In genomic region chr14:24200771-24201170, GRCm38 (mm10) we compare ENCODE assay signal across 27 mouse cellular contexts. TPM values are rescaled to one million over a fixed set of nuclear protein-coding genes. Genes with fewer than 3 reads are reported as not detected.
DNase-seq lines count a peak whose midpoint lies in the region; ATAC-seq lines count a peak whose summit lies in the region.
"Had no signal": no experiment of that assay in that cellular context is flagged by ENCODE, and none has a peak within 500 bp of the region (broad histone marks: within the 10 kb centered on the region; RNA-seq: fewer than 3 reads in every experiment).

No protein-coding gene starts in this region.

- WGBS in heart, embryonic 14.5 days = 98% methylated on average over 2 of the region's 2 CpGs
- WGBS in kidney, embryonic 14.5 days = 94% methylated on average over 2 of the region's 2 CpGs
- 98% methylated on average over 2 of the region's 2 CpGs for WGBS in hindbrain, embryonic 11.5 days

- no peak for ATAC-seq in heart, embryonic 14.5 days (ENCODE audit: insufficient number of reproducible peaks, insufficient read depth, low FRiP score, low read depth)
- no peak for ATAC-seq in kidney, embryonic 14.5 days (ENCODE audit: low FRiP score, low TSS enrichment)
- no peak for ATAC-seq in hindbrain, embryonic 11.5 days (ENCODE audit: low FRiP score)
- ATAC-seq: activated CD4-positive, CD25-positive, alpha-beta regulatory T cell, adult 4 months; forebrain, embryonic 15.5 days; hindbrain, embryonic 16.5 days; liver, postnatal 0 days; midbrain, embryonic 13.5 days had no signal

- H3K9ac ChIP-seq in heart, embryonic 14.5 days (ENCODE audit: low read length) = no peak overlapping the region
- no peak overlapping the region for H3K9ac ChIP-seq in kidney, embryonic 14.5 days (ENCODE audit: low read depth, low read length)
- no peak overlapping the region for H3K9ac ChIP-seq in hindbrain, embryonic 11.5 days (ENCODE audit: low read depth, low read length)
- H3K9ac ChIP-seq: forebrain, embryonic 15.5 days; limb, embryonic 12.5 days; liver, postnatal 0 days; midbrain, embryonic 13.5 days; neural tube, embryonic 13.5 days had no signal

- 0 out of 2 replicates have a peak, but pooled peaks cover 6% of the 10 kb centered on the region for H3K36me3 ChIP-seq in heart, embryonic 14.5 days (ENCODE audit: control insufficient read depth, insufficient read depth, low read length)
- H3K36me3 ChIP-seq in kidney, embryonic 14.5 days (ENCODE audit: control insufficient read depth, insufficient read depth, low read length) = peaks cover 5% of the 10 kb centered on the region; the same call in 1 of the 2 replicates
- H3K36me3 ChIP-seq in hindbrain, embryonic 11.5 days (ENCODE audit: control insufficient read depth, insufficient read depth, low read length) = no peaks in the 10 kb centered on the region
- H3K36me3 ChIP-seq: forebrain, embryonic 15.5 days had no signal

- no peak for DNase-seq in heart, adult 8-10 months (ENCODE audit: low spot score)
- peak; percentile 72 to 73 for DNase-seq in kidney, adult 8-10 months
- peak; percentile 27 for DNase-seq in adipocyte (ENCODE audit: low spot score)
- peak; percentile 38 for DNase-seq in kidney, postnatal 14 days
- DNase-seq in hindbrain, embryonic 11.5 days (ENCODE audit: low spot score) = no peak
- DNase-seq: cerebellum, adult 2 months; cerebellum, postnatal 14 days; gastrocnemius, postnatal 25 days; heart, adult 11 months; heart, postnatal 14 days; liver, postnatal 0 days; right cerebral cortex, postnatal 4 days; thymus, adult 2 months; thymus, postnatal 36 days had no signal

- peaks cover 35 to 49% of the 10 kb centered on the region in 2 experiments for H3K4me1 ChIP-seq in heart, embryonic 14.5 days (ENCODE audit: control insufficient read depth in 2 of 2, insufficient read depth in 2 of 2, low read length in 2 of 2)
- peaks cover 20% of the 10 kb centered on the region for H3K4me1 ChIP-seq in kidney, embryonic 14.5 days (ENCODE audit: control insufficient read depth, insufficient read depth, low read length)
- H3K4me1 ChIP-seq in hindbrain, embryonic 11.5 days (replicated peaks; ENCODE audit: control insufficient read depth, insufficient read depth, low read length) = no peaks in the 10 kb centered on the region; the same call in 1 of the 2 replicates

- H3K4me3 ChIP-seq in heart, embryonic 14.5 days (ENCODE audit: control insufficient read depth in 1 of 2, insufficient read depth in 1 of 2, low read depth in 1 of 2, low read length in 2 of 2) = no peak overlapping the region
- no peak overlapping the region for H3K4me3 ChIP-seq in kidney, embryonic 14.5 days (ENCODE audit: low read length)
- H3K4me3 ChIP-seq in hindbrain, embryonic 11.5 days (ENCODE audit: low read depth, low read length) = no peak overlapping the region
- H3K4me3 ChIP-seq: forebrain, embryonic 10.5 days; forebrain, embryonic 15.5 days; heart, embryonic 12.5 days; hindbrain, embryonic 10.5 days; limb, embryonic 12.5 days; midbrain, embryonic 13.5 days; neural tube, embryonic 13.5 days had no signal

- no peaks in the 10 kb centered on the region for H3K9me3 ChIP-seq in heart, embryonic 14.5 days (ENCODE audit: control insufficient read depth, low read length)
- no peaks in the 10 kb centered on the region for H3K9me3 ChIP-seq in kidney, embryonic 14.5 days (ENCODE audit: control insufficient read depth, low read length)
- H3K9me3 ChIP-seq in hindbrain, embryonic 11.5 days (ENCODE audit: control insufficient read depth, low read length) = no peaks in the 10 kb centered on the region
- H3K9me3 ChIP-seq: forebrain, embryonic 10.5 days; forebrain, embryonic 15.5 days; heart, embryonic 12.5 days; hindbrain, embryonic 10.5 days; limb, embryonic 12.5 days; midbrain, embryonic 13.5 days; neural tube, embryonic 13.5 days had no signal

- no peak overlapping the region for H3K4me2 ChIP-seq in heart, embryonic 14.5 days (ENCODE audit: low read length)
- no peak overlapping the region for H3K4me2 ChIP-seq in kidney, embryonic 14.5 days (replicated peaks; ENCODE audit: low read depth, low read length)
- H3K4me2 ChIP-seq in hindbrain, embryonic 11.5 days (replicated peaks; ENCODE audit: low read depth, low read length) = no peak overlapping the region
- H3K4me2 ChIP-seq: forebrain, embryonic 15.5 days; heart, embryonic 12.5 days; limb, embryonic 12.5 days; liver, embryonic 11.5 days; midbrain, embryonic 13.5 days; neural tube, embryonic 13.5 days had no signal

- no peaks in the 10 kb centered on the region for H3K27me3 ChIP-seq in heart, embryonic 14.5 days (ENCODE audit: control insufficient read depth, insufficient read depth, low read length)
- H3K27me3 ChIP-seq in kidney, embryonic 14.5 days (ENCODE audit: control insufficient read depth, insufficient read depth, low read length) = no peaks in the 10 kb centered on the region
- no peaks in the 10 kb centered on the region for H3K27me3 ChIP-seq in hindbrain, embryonic 11.5 days (ENCODE audit: control insufficient read depth, insufficient read depth, low read length)
- H3K27me3 ChIP-seq: forebrain, embryonic 15.5 days; heart, embryonic 12.5 days; limb, embryonic 12.5 days; midbrain, embryonic 13.5 days; neural tube, embryonic 13.5 days had no signal

- H3K27ac ChIP-seq in heart, embryonic 14.5 days (replicated peaks in 1 of 2; ENCODE audit: control insufficient read depth in 1 of 2, insufficient read depth in 1 of 2, low read depth in 2 of 2, low read length in 2 of 2) = peak overlapping the region; percentile 64 to 79; a peak in 3 of 4 replicates
- H3K27ac ChIP-seq in kidney, embryonic 14.5 days (ENCODE audit: low read depth, low read length) = no peak overlapping the region
- no peak overlapping the region for H3K27ac ChIP-seq in hindbrain, embryonic 11.5 days (ENCODE audit: low read depth, low read length)
- H3K27ac ChIP-seq: forebrain, embryonic 10.5 days; forebrain, embryonic 15.5 days; hindbrain, embryonic 10.5 days; limb, embryonic 12.5 days; macrophage; midbrain, embryonic 13.5 days; neural tube, embryonic 13.5 days had no signal

RNA-seq across cellular contexts. Expression of gene Dlg5, which starts 44.9 kb away (rescaled TPM):
- 9.8 and 12.8 TPM in 2 replicates for polyA plus RNA-seq in heart, embryonic 14.5 days (2014; fragmentation: Nextera tagmentation; extraction: Ambion mirVana)
- 10 to 100 TPM in 2 of 4 experiments, 1 to 10 TPM in 2; 9.0 to 12.7 (median 9.8) TPM for total RNA-seq in heart, adult 8-10 months (2022)
- polyA plus RNA-seq in kidney, embryonic 14.5 days (2014; fragmentation: Nextera tagmentation; extraction: Ambion mirVana) = 24.7 and 26.9 TPM in 2 replicates
- polyA plus RNA-seq in hindbrain, embryonic 11.5 days (2014; fragmentation: Nextera tagmentation; extraction: Ambion mirVana) = 20.8 and 26.9 TPM in 2 replicates

Comparison
In these comparisons a context has a peak if more than half of its experiments do, and no peak if none do; other contexts are left out.
1. H3K27ac ChIP-seq: peak in heart, embryonic 14.5 days (2 of 2); none in kidney, embryonic 14.5 days (single experiment) and hindbrain, embryonic 11.5 days (single experiment).
2. DNase-seq: peak in kidney, adult 8-10 months (2 of 2), adipocyte (single experiment) and kidney, postnatal 14 days (single experiment); none in heart, adult 8-10 months (single experiment) and hindbrain, embryonic 11.5 days (single experiment).